Mouse (Mus musculus): ENCODE data around the gene Mical3. TPM values are rescaled to one million over a fixed set of nuclear protein-coding genes. Genes with fewer than 3 reads are reported as not detected.
A peak's percentile ranks its signal among the peaks of the same experiment; 100 is the strongest.

Mical3 gene
- total and polyA plus RNA-seq, 3 experiments, result 52.1 to 127 (median 114) TPM

GRCm38 (mm10) chr6:121162616-121163015 lies 31.8 kb upstream of the Mical3 start:
- Histone ChIP-seq H3K27me3 (ENCODE audit: control insufficient read depth, insufficient read depth, low read length) (no peaks in the 10 kb centered on the region), H3K27ac (no peak overlapping the region), H3K4me3 (no peak overlapping the region), H3K36me3 (ENCODE audit: control insufficient read depth, insufficient read depth, low read length) (no peaks in the 10 kb centered on the region), H3K79me2 (replicated peaks; ENCODE audit: control insufficient read depth, insufficient read depth, low read length) (no peaks in the 10 kb centered on the region), H3K4me1 (ENCODE audit: control insufficient read depth, insufficient read depth, low read length) (peaks cover 8% of the 10 kb centered on the region), H3K9ac (ENCODE audit: low read depth, low read length) (no peak overlapping the region)
- intact Hi-C loops (cut with DNase I), result no loop called here
- 92% methylated on average over 12 of the region's 12 CpGs for WGBS
- TF ChIP-seq EP300 (IDR thresholded peaks at IDR 0.05; ENCODE audit: insufficient read depth, low read depth, low read length), result no peak
- TF ChIP-seq POLR2A (IDR thresholded peaks at IDR 0.05; ENCODE audit: insufficient read depth, low read depth, low read length), result no peak
- no peak for TF ChIP-seq CTCF (IDR thresholded peaks at IDR 0.05)
- DNase-seq, result no peak

GRCm38 (mm10) chr6:121160126-121160525 lies 29.3 kb upstream of the Mical3 start:
- H3K36me3 ChIP-seq (ENCODE audit: control insufficient read depth, insufficient read depth, low read length), result no peaks in the 10 kb centered on the region
- H3K4me1 ChIP-seq (ENCODE audit: control insufficient read depth, insufficient read depth, low read length), result peaks cover 6% of the 10 kb centered on the region
- H3K27me3 ChIP-seq (ENCODE audit: control insufficient read depth, insufficient read depth, low read length), result no peaks in the 10 kb centered on the region
- DNase-seq, result no peak
- H3K4me3 ChIP-seq, result no peak overlapping the region
- no peak overlapping the region; the same call in 1 of the 2 replicates for H3K27ac ChIP-seq
- TF ChIP-seq CTCF (IDR thresholded peaks at IDR 0.05) (no peak), EP300 (IDR thresholded peaks at IDR 0.05; ENCODE audit: insufficient read depth, low read depth, low read length) (no peak)
- no peaks in the 10 kb centered on the region for H3K79me2 ChIP-seq (replicated peaks; ENCODE audit: control insufficient read depth, insufficient read depth, low read length)
- WGBS, result 15% methylated on average over 6 of the region's 6 CpGs
- intact Hi-C loops (cut with DNase I), result no loop called here
- H3K9ac ChIP-seq (ENCODE audit: low read depth, low read length), result no peak overlapping the region

GRCm38 (mm10) chr6:121159616-121160015 lies 28.8 kb upstream of the Mical3 start:
- no peak overlapping the region for H3K9ac ChIP-seq (ENCODE audit: low read depth, low read length)
- WGBS, result 42% methylated on average over 5 of the region's 5 CpGs
- H3K27me3 ChIP-seq (ENCODE audit: control insufficient read depth, insufficient read depth, low read length), result no peaks in the 10 kb centered on the region
- H3K4me3 ChIP-seq, result no peak overlapping the region
- H3K79me2 ChIP-seq (replicated peaks; ENCODE audit: control insufficient read depth, insufficient read depth, low read length), result no peaks in the 10 kb centered on the region
- H3K27ac ChIP-seq, result no peak overlapping the region; the same call in 1 of the 2 replicates
- H3K36me3 ChIP-seq (ENCODE audit: control insufficient read depth, insufficient read depth, low read length), result no peaks in the 10 kb centered on the region
- TF ChIP-seq EP300 (IDR thresholded peaks at IDR 0.05; ENCODE audit: insufficient read depth, low read depth, low read length) (no peak), POLR2A (IDR thresholded peaks at IDR 0.05; ENCODE audit: insufficient read depth, low read depth, low read length) (no peak), CTCF (IDR thresholded peaks at IDR 0.05) (no peak)
- DNase-seq, result no peak
- H3K4me1 ChIP-seq (ENCODE audit: control insufficient read depth, insufficient read depth, low read length), result peaks cover 6% of the 10 kb centered on the region
- intact Hi-C loops (cut with DNase I), result no loop called here

- intact Hi-C loops (cut with DNase I), result no loop called here
- WGBS, result 45% methylated on average over 2 of the region's 2 CpGs
- Histone ChIP-seq H3K27me3 (ENCODE audit: control insufficient read depth, insufficient read depth, low read length) (no peaks in the 10 kb centered on the region), H3K36me3 (ENCODE audit: control insufficient read depth, insufficient read depth, low read length) (no peaks in the 10 kb centered on the region), H3K9ac (ENCODE audit: low read depth, low read length) (no peak overlapping the region), H3K4me1 (ENCODE audit: control insufficient read depth, insufficient read depth, low read length) (peaks cover 9% of the 10 kb centered on the region), H3K79me2 (replicated peaks; ENCODE audit: control insufficient read depth, insufficient read depth, low read length) (no peaks in the 10 kb centered on the region), H3K27ac (no peak overlapping the region), H3K4me3 (no peak overlapping the region)
- DNase-seq, result peak in 1 of 2 experiments; percentile 45
- no peak for TF ChIP-seq CTCF (IDR thresholded peaks at IDR 0.05)
- no peak for TF ChIP-seq EP300 (IDR thresholded peaks at IDR 0.05; ENCODE audit: insufficient read depth, low read depth, low read length)
- TF ChIP-seq POLR2A (IDR thresholded peaks at IDR 0.05; ENCODE audit: insufficient read depth, low read depth, low read length), result no peak
These were observed 25.2 kb upstream of the Mical3 start for GRCm38 (mm10) chr6:121156030-121156429.

- intact Hi-C loops (cut with DNase I), result no loop called here
- TF ChIP-seq CTCF (IDR thresholded peaks at IDR 0.05) (no peak), POLR2A (IDR thresholded peaks at IDR 0.05; ENCODE audit: insufficient read depth, low read depth, low read length) (no peak)
- Histone ChIP-seq H3K4me3 (no peak overlapping the region), H3K27me3 (ENCODE audit: control insufficient read depth, insufficient read depth, low read length) (no peaks in the 10 kb centered on the region), H3K36me3 (ENCODE audit: control insufficient read depth, insufficient read depth, low read length) (no peaks in the 10 kb centered on the region), H3K27ac (no peak overlapping the region), H3K79me2 (replicated peaks; ENCODE audit: control insufficient read depth, insufficient read depth, low read length) (no peaks in the 10 kb centered on the region), H3K4me1 (ENCODE audit: control insufficient read depth, insufficient read depth, low read length) (peaks cover 3% of the 10 kb centered on the region), H3K9ac (ENCODE audit: low read depth, low read length) (no peak overlapping the region)
- no peak for DNase-seq
- WGBS, result 84% methylated on average over 16 of the region's 16 CpGs
These were observed 23.9 kb upstream of the Mical3 start for GRCm38 (mm10) chr6:121154451-121155300.

DNA sequence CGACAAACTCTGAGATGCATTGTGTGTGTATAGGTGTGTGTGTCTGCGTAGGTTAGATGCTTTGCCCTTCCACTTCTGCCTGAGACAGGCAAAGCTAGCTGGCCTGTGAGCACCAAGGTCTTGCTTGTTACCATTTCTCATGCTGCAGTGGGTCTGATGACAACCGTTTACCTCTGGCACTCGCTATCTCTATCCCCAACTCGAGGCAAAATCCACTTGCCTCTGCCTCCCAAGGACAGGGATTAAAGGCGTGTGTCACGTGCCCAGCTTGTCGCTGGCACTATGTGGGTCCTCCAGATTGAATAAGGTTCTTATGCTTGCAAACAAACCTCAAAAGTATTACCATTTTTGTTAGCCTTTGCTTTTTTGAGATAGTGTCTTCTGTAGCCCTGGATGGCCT lies 22.4 kb upstream of the Mical3 start:
- Histone ChIP-seq H3K4me1 (ENCODE audit: control insufficient read depth, insufficient read depth, low read length) (peaks cover 3% of the 10 kb centered on the region), H3K27ac (no peak overlapping the region), H3K27me3 (ENCODE audit: control insufficient read depth, insufficient read depth, low read length) (no peaks in the 10 kb centered on the region), H3K79me2 (replicated peaks; ENCODE audit: control insufficient read depth, insufficient read depth, low read length) (no peaks in the 10 kb centered on the region), H3K36me3 (ENCODE audit: control insufficient read depth, insufficient read depth, low read length) (no peaks in the 10 kb centered on the region), H3K4me3 (no peak overlapping the region), H3K9ac (ENCODE audit: low read depth, low read length) (no peak overlapping the region)
- DNase-seq, result no peak
- TF ChIP-seq CTCF (IDR thresholded peaks at IDR 0.05) (no peak), EP300 (IDR thresholded peaks at IDR 0.05; ENCODE audit: insufficient read depth, low read depth, low read length) (no peak), POLR2A (IDR thresholded peaks at IDR 0.05; ENCODE audit: insufficient read depth, low read depth, low read length) (no peak)
- intact Hi-C loops (cut with DNase I), result no loop called here
- WGBS, result 71% methylated on average over 8 of the region's 8 CpGs
